In genomic region chr7:92506378-92506777, GRCm38 (mm10) we compare ENCODE assay signal across 17 mouse cellular contexts. TPM values are rescaled to one million over a fixed set of nuclear protein-coding genes. Genes with fewer than 3 reads are reported as not detected.
DNase-seq lines count a peak whose midpoint lies in the region; ATAC-seq and TF ChIP-seq lines count a peak whose summit lies in the region.
"Had no signal": no experiment of that assay in that cellular context is flagged by ENCODE, and none has a peak within 500 bp of the region (broad histone marks: within the 10 kb centered on the region; RNA-seq: fewer than 3 reads in every experiment).

No protein-coding gene starts in this region.

- H3K9ac ChIP-seq in hindbrain, embryonic 15.5 days = no peak overlapping the region
- no peak overlapping the region for H3K9ac ChIP-seq in hindbrain, embryonic 11.5 days (ENCODE audit: low read depth, low read length)
- H3K9ac ChIP-seq: forebrain, embryonic 15.5 days; heart, embryonic 15.5 days had no signal

- TF ChIP-seq CTCF in layer of hippocampus, adult 2 months (conservative IDR thresholded peaks at IDR 0.05) = no peak

- H3K4me1 ChIP-seq in hindbrain, embryonic 15.5 days (replicated peaks) = no peaks in the 10 kb centered on the region
- H3K4me1 ChIP-seq in hindbrain, embryonic 11.5 days (replicated peaks; ENCODE audit: control insufficient read depth, insufficient read depth, low read length) = no peaks in the 10 kb centered on the region
- H3K4me1 ChIP-seq: forebrain, embryonic 15.5 days; heart, embryonic 15.5 days had no signal

- no peaks in the 10 kb centered on the region for H3K27me3 ChIP-seq in hindbrain, embryonic 15.5 days
- no peaks in the 10 kb centered on the region for H3K27me3 ChIP-seq in hindbrain, embryonic 11.5 days (ENCODE audit: control insufficient read depth, insufficient read depth, low read length)
- H3K27me3 ChIP-seq: forebrain, embryonic 15.5 days; heart, embryonic 15.5 days had no signal

- no peak for DNase-seq in hindbrain, embryonic 11.5 days (ENCODE audit: low spot score)
- DNase-seq in layer of hippocampus, adult 9-11 months = peak; percentile 4
- DNase-seq in layer of hippocampus, adult 2 months (ENCODE audit: low spot score in 2 of 2) = no peak
- DNase-seq in adipocyte (ENCODE audit: low spot score) = peak; percentile 34
- DNase-seq in brain, adult 2 months (ENCODE audit: low read depth, low spot score) = peak; percentile 47
- DNase-seq in kidney, adult 9 months = no peak
- DNase-seq: adrenal gland, postnatal 14 days; cerebellum, adult 18-20 months; cerebellum, adult 9-11 months; gastrocnemius, postnatal 14 days; heart, adult 2 months; heart, postnatal 14 days had no signal

- WGBS in hindbrain, embryonic 15.5 days = 64% methylated on average over 5 of the region's 5 CpGs
- 83% methylated on average over 5 of the region's 5 CpGs for WGBS in hindbrain, embryonic 11.5 days

- H3K36me3 ChIP-seq in hindbrain, embryonic 15.5 days = no peaks in the 10 kb centered on the region
- H3K36me3 ChIP-seq in hindbrain, embryonic 11.5 days (ENCODE audit: control insufficient read depth, insufficient read depth, low read length) = no peaks in the 10 kb centered on the region
- H3K36me3 ChIP-seq: forebrain, embryonic 15.5 days; heart, embryonic 15.5 days had no signal

- no peak overlapping the region for H3K4me2 ChIP-seq in hindbrain, embryonic 15.5 days
- H3K4me2 ChIP-seq in hindbrain, embryonic 11.5 days (replicated peaks; ENCODE audit: low read depth, low read length) = no peak overlapping the region
- H3K4me2 ChIP-seq: forebrain, embryonic 15.5 days; heart, embryonic 11.5 days; heart, embryonic 15.5 days had no signal

- no peak overlapping the region for H3K27ac ChIP-seq in hindbrain, embryonic 15.5 days (replicated peaks)
- no peak overlapping the region for H3K27ac ChIP-seq in hindbrain, embryonic 11.5 days (ENCODE audit: low read depth, low read length)
- no peak overlapping the region for H3K27ac ChIP-seq in layer of hippocampus, adult 2 months
- H3K27ac ChIP-seq: forebrain, embryonic 15.5 days; heart, adult 2 months; heart, embryonic 15.5 days had no signal

- ATAC-seq in hindbrain, embryonic 15.5 days (ENCODE audit: low FRiP score, low read depth) = 0 out of 2 replicates have a peak, but pooled peaks have one; percentile 30
- no peak for ATAC-seq in hindbrain, embryonic 11.5 days (ENCODE audit: low FRiP score)
- ATAC-seq: forebrain, embryonic 15.5 days; intestine, embryonic 16.5 days had no signal

- H3K4me3 ChIP-seq in hindbrain, embryonic 15.5 days = no peak overlapping the region
- H3K4me3 ChIP-seq in hindbrain, embryonic 11.5 days (ENCODE audit: low read depth, low read length) = no peak overlapping the region
- H3K4me3 ChIP-seq in layer of hippocampus, adult 2 months = no peak overlapping the region
- H3K4me3 ChIP-seq: forebrain, embryonic 15.5 days; heart, adult 2 months; heart, embryonic 15.5 days had no signal

- no peaks in the 10 kb centered on the region for H3K9me3 ChIP-seq in hindbrain, embryonic 15.5 days
- H3K9me3 ChIP-seq in hindbrain, embryonic 11.5 days (ENCODE audit: control insufficient read depth, low read length) = no peaks in the 10 kb centered on the region
- H3K9me3 ChIP-seq: forebrain, embryonic 15.5 days; heart, embryonic 15.5 days had no signal

RNA-seq across cellular contexts. Expression of gene Ccdc90b, which starts 54.6 kb away (rescaled TPM):
- 58.3 and 61.1 TPM in 2 replicates for polyA plus RNA-seq in hindbrain, embryonic 15.5 days (2015; fragmentation: Nextera tagmentation; extraction: Ambion mirVana)
- polyA plus RNA-seq in hindbrain, embryonic 11.5 days (2014; fragmentation: Nextera tagmentation; extraction: Ambion mirVana) = 82.4 and 83.2 TPM in 2 replicates
- total RNA-seq in layer of hippocampus, adult 2 months (2021) = 10 to 100 TPM; 14.4 to 16.5 TPM

Comparison
In these comparisons a context has a peak if more than half of its experiments do, and no peak if none do; other contexts are left out.
1. DNase-seq: peak in layer of hippocampus, adult 9-11 months (single experiment), adipocyte (single experiment) and brain, adult 2 months (single experiment); none in hindbrain, embryonic 11.5 days (single experiment), layer of hippocampus, adult 2 months (0 of 2) and kidney, adult 9 months (single experiment).